Mouse (Mus musculus) hindbrain, embryonic 16.5 days (tissue): Measurements from ENCODE around the gene Ttpal. TPM values are rescaled to one million over a fixed set of nuclear protein-coding genes. Genes with fewer than 3 reads are reported as not detected.

Experiments
- ATAC-seq: fragments of 200-750 bp; cut with Nextera tagmentation; 2 replicates; pipeline ENCODE4 v1.8.0; 2017; ENCODE audit warnings: moderate TSS enrichment, moderate library complexity
- H3K27ac ChIP-seq: fragments of 300-500 bp; sonication (generic); 2 replicates; pipeline ENCODE4 v1.5.1; 2014; ENCODE audit warnings: low read depth, mild to moderate bottlenecking, control low read depth, low read length, moderate library complexity
- H3K27me3 ChIP-seq: fragments of 300-500 bp; sonication (generic); replicated peaks from 2 replicates; pipeline ENCODE4 v1.6.1; 2014; ENCODE audit warnings: low read length; ENCODE audit not compliant: control insufficient read depth, insufficient read depth
- H3K36me3 ChIP-seq: fragments of 300-500 bp; sonication (generic); 2 replicates; pipeline ENCODE4 v1.6.1; 2014; ENCODE audit warnings: mild to moderate bottlenecking, low read length, moderate library complexity, mixed read lengths; ENCODE audit not compliant: control insufficient read depth, insufficient read depth
- H3K4me1 ChIP-seq: fragments of 300-500 bp; sonication (generic); 2 replicates; pipeline ENCODE4 v1.6.1; 2014; ENCODE audit warnings: low read depth, low read length; ENCODE audit not compliant: control insufficient read depth, insufficient read depth
- H3K4me2 ChIP-seq: fragments of 300-500 bp; sonication (generic); 2 replicates; pipeline ENCODE4 v1.6.1; 2014; ENCODE audit warnings: mild to moderate bottlenecking, low read length, control low read depth, moderate library complexity
- H3K4me3 ChIP-seq: fragments of 300-500 bp; sonication (generic); 2 replicates; pipeline ENCODE4 v1.5.1; 2014; ENCODE audit warnings: mild to moderate bottlenecking, low read length, control low read depth, moderate library complexity
- H3K9ac ChIP-seq: fragments of 300-500 bp; sonication (generic); 2 replicates; pipeline ENCODE4 v1.6.1; 2014; ENCODE audit warnings: low read depth, mild to moderate bottlenecking, control low read depth, low read length, moderate library complexity
- H3K9me3 ChIP-seq: fragments of 300-500 bp; sonication (generic); 2 replicates; pipeline ENCODE4 v1.6.1; 2014; ENCODE audit warnings: mild to moderate bottlenecking, low read length, moderate library complexity; ENCODE audit not compliant: control insufficient read depth
- WGBS: fragments of 180-500 bp; shearing (Covaris S2); extraction: QIAGEN DNeasy Blood & Tissue Kit; methylation state at CpG from one replicate; pipeline ENCODE4 v1.1.7; 2014; 5-methylcytosine and 5-hydroxymethylcytosine counted together
- polyA plus RNA-seq: library from polyadenylated mRNA; unstranded; fragments of >200 nt; fragmentation: Nextera tagmentation; extraction: Ambion mirVana; gene quantifications from 2 replicates; pipeline ENCODE4 v1.2.1, GENCODE M21; 2015

Ttpal gene
- polyA plus RNA-seq, 1 experiment from 2014 or later = 37.6 TPM

DNA sequence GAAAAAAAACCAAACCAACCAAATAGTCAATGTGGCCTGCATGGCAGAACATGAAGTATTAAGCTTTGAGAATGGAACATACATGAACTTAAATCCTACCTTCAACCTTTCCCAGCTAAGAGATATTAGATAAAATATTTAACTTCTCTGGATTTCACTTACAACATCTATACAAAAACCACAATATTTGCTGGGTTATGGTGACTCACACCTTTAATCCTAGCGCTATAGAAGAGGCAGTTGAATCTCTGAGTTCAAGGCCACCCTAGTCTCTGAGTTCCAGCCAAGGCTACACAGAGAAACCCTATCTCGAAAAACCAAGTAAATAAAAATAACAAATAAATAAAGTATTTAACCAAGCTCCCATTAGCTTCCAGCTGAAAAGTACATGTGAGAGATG is 33.9 kb downstream of the Ttpal start:
- Histone ChIP-seq H3K27ac (no peak overlapping the region), H3K4me1 (0 out of 2 replicates have a peak, but pooled peaks cover 2% of the 10 kb centered on the region), H3K4me2 (no peak overlapping the region), H3K9me3 (no peaks in the 10 kb centered on the region), H3K36me3 (peaks cover 13% of the 10 kb centered on the region), H3K4me3 (no peak overlapping the region), H3K9ac (no peak overlapping the region), H3K27me3 (no peaks in the 10 kb centered on the region)
- WGBS = 96% methylated on average over 2 of the region's 2 CpGs
- ATAC-seq = no peak

DNA sequence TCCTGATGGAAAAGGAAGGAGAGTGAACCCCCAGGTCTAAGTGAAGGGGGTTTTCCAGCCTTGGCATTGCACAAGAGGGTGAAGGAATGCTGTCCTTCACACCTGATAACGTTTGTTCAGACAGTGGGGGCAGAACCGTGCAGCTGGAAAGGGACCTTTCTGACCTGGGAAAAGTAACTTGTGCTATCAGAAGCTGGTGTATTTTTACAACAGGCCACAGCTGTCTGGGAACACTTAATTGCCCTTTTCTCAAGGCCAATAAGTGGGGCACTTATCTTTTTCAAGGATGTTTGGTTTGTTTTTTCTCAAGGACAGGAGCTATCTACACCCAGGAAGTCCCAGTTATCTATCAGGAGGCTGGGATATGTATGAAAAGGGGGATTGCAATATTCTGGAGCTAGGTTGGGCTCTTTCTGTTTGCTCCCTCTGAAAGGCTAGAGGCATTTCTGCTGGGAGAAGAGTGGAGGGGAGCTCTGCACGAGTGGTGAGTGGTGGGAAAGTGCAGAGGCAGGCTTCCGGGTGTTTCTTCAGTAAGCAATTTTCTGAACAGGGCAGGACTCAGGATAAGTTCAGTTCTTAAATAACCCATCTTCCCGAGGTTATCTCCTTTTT is 35.6 kb downstream of the Ttpal start:
- Histone ChIP-seq H3K9ac (no peak overlapping the region), H3K27me3 (no peaks in the 10 kb centered on the region), H3K36me3 (peaks cover 6% of the 10 kb centered on the region; the same call in 1 of the 2 replicates), H3K4me2 (no peak overlapping the region), H3K27ac (no peak overlapping the region), H3K9me3 (no peaks in the 10 kb centered on the region), H3K4me1 (peaks cover 8% of the 10 kb centered on the region), H3K4me3 (no peak overlapping the region)
- 74% methylated on average over 5 of the region's 5 CpGs for WGBS
- ATAC-seq = no peak

DNA sequence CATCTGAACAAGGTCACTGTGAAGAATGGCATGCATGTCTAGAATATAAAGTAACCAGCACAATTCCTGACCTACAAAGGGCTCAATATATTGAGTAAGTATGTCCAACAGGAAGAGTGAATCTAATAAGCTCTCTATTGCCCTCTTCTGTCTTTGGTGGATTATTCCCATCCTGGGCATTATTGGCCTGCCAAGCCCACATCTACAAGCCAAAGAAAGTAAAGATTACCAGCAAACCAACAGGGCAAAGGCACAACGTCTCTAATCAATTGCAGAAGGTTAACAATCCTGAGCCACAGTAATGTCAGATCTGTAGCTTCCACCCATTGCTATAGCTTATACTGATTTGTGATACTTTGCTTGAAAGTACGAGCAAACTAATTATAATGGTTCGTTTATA is 38.4 kb downstream of the Ttpal start:
- no peak overlapping the region for H3K4me2 ChIP-seq
- peaks cover 19% of the 10 kb centered on the region for H3K4me1 ChIP-seq
- no peak overlapping the region for H3K9ac ChIP-seq
- no peak overlapping the region for H3K4me3 ChIP-seq
- no peaks in the 10 kb centered on the region for H3K9me3 ChIP-seq
- H3K36me3 ChIP-seq = no peaks in the 10 kb centered on the region
- no peak overlapping the region for H3K27ac ChIP-seq
- ATAC-seq = no peak
- H3K27me3 ChIP-seq = no peaks in the 10 kb centered on the region
- 80% methylated on average over 3 of the region's 3 CpGs for WGBS

DNA sequence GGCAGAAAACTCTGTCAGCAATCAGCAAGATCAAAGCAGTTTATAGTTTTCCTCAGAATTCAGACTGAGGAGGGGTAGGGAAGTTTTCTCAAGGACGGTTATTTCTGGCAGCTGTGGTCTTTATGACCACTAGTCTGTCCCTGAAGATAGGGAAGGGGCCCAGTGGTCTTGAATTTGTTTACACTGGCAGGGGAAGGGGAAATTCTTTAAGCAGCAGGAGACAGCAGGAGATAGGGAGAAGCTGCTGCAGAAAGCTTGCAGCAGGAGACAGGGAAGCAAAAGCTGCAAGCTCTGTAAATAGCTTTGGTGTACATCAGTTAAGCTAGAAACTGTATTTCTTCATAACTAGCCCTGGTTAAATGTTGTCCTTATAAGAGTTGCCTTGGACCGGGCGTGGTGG is 39.6 kb downstream of the Ttpal start:
- Histone ChIP-seq H3K4me2 (no peak overlapping the region), H3K36me3 (no peaks in the 10 kb centered on the region), H3K4me3 (no peak overlapping the region), H3K27ac (no peak overlapping the region), H3K27me3 (no peaks in the 10 kb centered on the region), H3K9ac (no peak overlapping the region), H3K9me3 (no peaks in the 10 kb centered on the region), H3K4me1 (peaks cover 19% of the 10 kb centered on the region)
- no peak for ATAC-seq
- 82% methylated on average over 3 of the region's 3 CpGs for WGBS

DNA sequence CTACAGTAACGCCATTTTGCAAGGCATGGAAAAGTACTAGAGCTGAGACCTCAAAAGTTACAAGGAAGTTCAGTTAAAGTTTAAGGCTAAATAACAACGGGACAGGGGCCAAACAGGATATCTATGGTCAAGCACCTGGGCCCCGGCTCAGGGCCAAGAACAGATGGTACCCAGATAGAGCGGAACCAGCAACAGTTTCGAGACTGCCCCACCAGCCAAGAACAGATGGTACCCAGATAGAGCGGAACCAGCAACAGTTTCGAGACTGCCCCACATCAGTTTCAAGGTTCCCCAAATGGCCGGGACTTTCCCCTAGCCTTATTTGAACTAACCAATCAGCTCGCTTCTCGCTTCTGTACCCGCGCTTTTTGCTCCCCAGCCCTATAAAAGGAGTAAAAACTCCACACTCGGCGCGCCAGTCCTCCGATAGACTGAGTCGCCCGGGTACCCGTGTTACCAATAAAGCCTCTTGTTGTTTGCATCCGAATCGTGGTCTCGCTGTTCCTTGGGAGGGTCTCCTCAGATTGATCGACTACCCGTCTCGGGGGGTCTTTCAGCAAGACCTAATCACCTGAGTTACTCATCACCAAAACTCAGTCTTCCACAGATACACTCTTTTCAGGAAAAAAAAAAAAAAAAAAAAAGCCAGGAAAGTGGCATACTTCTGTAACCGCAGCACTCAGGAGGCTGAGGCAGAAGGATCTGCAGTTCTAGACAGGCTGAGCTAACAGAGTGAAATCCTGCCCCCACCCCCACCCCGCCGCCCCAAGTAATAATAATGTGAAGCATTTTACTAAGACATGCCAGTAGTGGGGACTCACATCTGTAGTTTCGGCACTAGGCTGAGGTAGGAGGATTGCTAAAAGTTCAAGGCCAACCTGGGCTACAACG is 40.8 kb downstream of the Ttpal start:
- H3K36me3 ChIP-seq = no peaks in the 10 kb centered on the region
- H3K4me3 ChIP-seq = no peak overlapping the region
- no peaks in the 10 kb centered on the region for H3K9me3 ChIP-seq
- no peak for ATAC-seq
- H3K27me3 ChIP-seq = no peaks in the 10 kb centered on the region
- H3K4me1 ChIP-seq = peaks cover 19% of the 10 kb centered on the region
- no peak overlapping the region for H3K9ac ChIP-seq
- WGBS = 85% methylated on average over 30 of the region's 30 CpGs
- H3K27ac ChIP-seq = no peak overlapping the region
- H3K4me2 ChIP-seq = peak overlapping the region; percentile 62

DNA sequence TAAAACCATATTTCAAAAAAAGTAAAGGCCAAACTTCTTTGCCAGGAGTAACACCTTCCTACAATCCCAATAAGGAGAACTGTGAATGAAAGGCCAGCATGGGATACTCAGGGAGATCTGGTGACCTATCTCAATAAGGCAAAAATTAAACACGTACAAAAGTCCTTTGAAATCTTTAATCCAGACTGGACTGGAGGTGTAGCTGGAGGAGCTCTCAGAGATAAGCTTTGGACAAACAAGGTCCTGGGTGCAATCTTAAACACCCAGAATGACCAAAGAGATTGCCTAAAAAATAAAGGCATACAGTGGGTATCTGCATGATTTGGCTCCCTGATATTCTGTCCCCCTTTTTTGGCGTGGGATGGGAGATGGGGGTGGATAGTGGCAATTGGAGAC is 41.5 kb downstream of the Ttpal start:
- Histone ChIP-seq H3K9ac (peak overlapping the region; percentile 96), H3K9me3 (no peaks in the 10 kb centered on the region), H3K27ac (peak overlapping the region; percentile 13; the same call in 1 of the 2 replicates), H3K36me3 (no peaks in the 10 kb centered on the region), H3K4me2 (peak overlapping the region; percentile 62), H3K4me3 (peak overlapping the region; percentile 90), H3K4me1 (peaks cover 19% of the 10 kb centered on the region), H3K27me3 (no peaks in the 10 kb centered on the region)
- WGBS = 77% methylated on average over 2 of the region's 2 CpGs
- ATAC-seq = no peak

DNA sequence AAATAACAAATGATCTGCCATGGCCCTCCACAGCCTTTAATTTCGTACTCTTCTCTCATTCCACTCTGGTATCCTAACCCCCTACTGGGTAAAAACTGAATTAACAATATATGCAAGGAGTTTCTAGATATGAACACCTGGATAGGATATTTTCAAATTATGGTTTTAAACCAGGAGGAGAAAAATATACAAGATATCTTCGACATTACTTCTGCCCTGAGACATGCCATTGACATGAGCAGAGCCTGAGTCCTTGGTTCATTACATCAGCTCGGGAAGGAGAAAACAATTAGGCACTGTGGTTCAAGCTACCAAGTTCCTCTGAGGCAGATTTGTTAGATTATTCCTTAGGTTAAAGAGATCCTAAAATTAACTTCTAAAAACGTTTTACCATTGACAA is 41.9 kb downstream of the Ttpal start:
- Histone ChIP-seq H3K9ac (peak overlapping the region; percentile 96), H3K9me3 (no peaks in the 10 kb centered on the region), H3K27me3 (no peaks in the 10 kb centered on the region), H3K4me1 (peaks cover 19% of the 10 kb centered on the region), H3K36me3 (no peaks in the 10 kb centered on the region), H3K4me2 (peak overlapping the region; percentile 62), H3K27ac (peak overlapping the region; percentile 98; the same call in 1 of the 2 replicates), H3K4me3 (peak overlapping the region; percentile 90)
- 5% methylated on average over 4 of the region's 4 CpGs for WGBS
- no peak for ATAC-seq

DNA sequence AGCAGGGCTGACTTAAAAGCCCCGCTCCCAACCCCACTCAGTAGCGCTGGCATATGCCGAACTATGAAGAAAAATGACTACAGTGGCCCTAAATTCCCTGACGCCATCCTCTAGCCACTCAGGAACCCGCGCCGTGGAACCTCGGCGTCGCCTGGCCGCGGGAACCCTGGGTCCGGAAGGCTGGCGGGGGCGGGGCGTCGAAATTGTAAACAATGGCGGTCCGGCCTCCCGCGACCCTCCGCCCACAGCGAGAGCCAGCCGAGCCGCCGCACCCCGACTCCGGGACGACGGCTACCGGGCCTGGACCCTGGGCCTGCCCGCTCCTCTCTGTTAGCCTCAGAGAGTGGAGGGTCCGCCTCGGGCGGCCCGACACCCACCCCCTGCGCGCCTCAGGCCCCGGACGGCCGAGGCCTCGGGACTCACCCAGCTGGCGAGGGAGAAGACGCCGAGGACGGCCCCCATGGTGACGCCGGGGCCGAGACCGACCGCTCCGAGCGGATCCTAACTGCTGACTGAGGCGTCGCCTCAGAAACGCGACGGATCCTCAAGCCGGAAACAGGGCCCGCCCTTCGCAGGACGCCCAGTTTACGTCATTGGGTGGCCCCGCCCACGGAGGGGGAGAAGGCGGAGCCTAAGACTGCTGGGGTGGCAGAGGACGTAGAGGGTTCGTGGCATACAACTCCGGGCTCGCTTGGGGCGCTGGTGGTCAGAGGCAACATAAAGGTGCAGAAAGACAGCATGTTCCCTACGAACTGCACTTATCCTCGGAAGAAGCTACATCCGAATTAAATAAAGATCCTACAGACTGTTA is 42.7 kb downstream of the Ttpal start, which contains the start of gene Serinc3:
TSS of gene Serinc3 (minus strand) at position 557 of the 811 bp plus-strand sequence.
- no peaks in the 10 kb centered on the region for H3K9me3 ChIP-seq

More for the DNA sequence above, 42.7 kb downstream of the Ttpal start, which contains the start of gene Serinc3:
- under 1% methylated on average over 73 of the region's 74 CpGs for WGBS
- peak; percentile 98 for ATAC-seq
- H3K9ac ChIP-seq = peak within 1 kb of the TSS; percentile 96
- peak within 1 kb of the TSS; percentile 62 for H3K4me2 ChIP-seq
- H3K4me1 ChIP-seq = peaks cover 17% of the 10 kb centered on the region
- peak within 1 kb of the TSS; percentile 98 for H3K27ac ChIP-seq
- no peaks in the 10 kb centered on the region for H3K27me3 ChIP-seq
- peak within 1 kb of the TSS; percentile 90 for H3K4me3 ChIP-seq
- H3K36me3 ChIP-seq = no peaks in the 10 kb centered on the region
